Mouse (Mus musculus) liver, adult 2 months (tissue): ENCODE data around the gene Zc3hc1. TPM values are rescaled to one million over a fixed set of nuclear protein-coding genes. Genes with fewer than 3 reads are reported as not detected.
"Not testable (repeated sequence)": the region's sequence is repeated elsewhere in the genome, so short reads cannot be mapped to it uniquely, and the experiment has no call there.

Experiments
- DNase-seq: peaks from one replicate; pipeline ENCODE4 v3.0.0-alpha.2; 2011; ENCODE audit warnings: low read depth, low spot score; ENCODE audit errors: extremely low read depth
- H3K27ac ChIP-seq: fragments of 200-500 bp; replicated peaks from 2 replicates; pipeline ENCODE4 v1.5.1; 2012; ENCODE audit warnings: low read depth, mild to moderate bottlenecking, control low read depth, inconsistent platforms, low read length; ENCODE audit not compliant: insufficient read depth
- H3K27me3 ChIP-seq: fragments of 200-500 bp; 2 replicates; pipeline ENCODE4 v1.6.1; 2012; ENCODE audit warnings: mild to moderate bottlenecking, moderate library complexity, low read length, inconsistent platforms; ENCODE audit not compliant: control insufficient read depth, insufficient read depth
- H3K36me3 ChIP-seq: fragments of 200-500 bp; 2 replicates; pipeline ENCODE4 v1.6.1; 2012; ENCODE audit warnings: low read length, inconsistent platforms; ENCODE audit not compliant: control insufficient read depth, insufficient read depth
- H3K4me1 ChIP-seq: fragments of 200-500 bp; 2 replicates; pipeline ENCODE4 v1.6.1; 2011; ENCODE audit warnings: low read length; ENCODE audit not compliant: control insufficient read depth, insufficient read depth
- H3K4me3 ChIP-seq: fragments of 200-500 bp; 2 replicates; pipeline ENCODE4 v1.5.1; 2011; ENCODE audit warnings: low read depth, mild to moderate bottlenecking, control low read depth, low read length, moderate library complexity; ENCODE audit not compliant: insufficient read depth
- H3K79me2 ChIP-seq: fragments of 200-500 bp; 2 replicates; pipeline ENCODE4 v1.6.1; 2012; ENCODE audit warnings: inconsistent platforms, mild to moderate bottlenecking, low read length, moderate library complexity; ENCODE audit not compliant: control insufficient read depth, insufficient read depth
- H3K9ac ChIP-seq: fragments of 200-500 bp; 2 replicates; pipeline ENCODE4 v1.6.1; 2012; ENCODE audit warnings: low read depth, mild to moderate bottlenecking, control low read depth, inconsistent platforms, low read length
- CTCF ChIP-seq: fragments of 200-500 bp; IDR thresholded peaks from 2 replicates; pipeline ENCODE4 v1.5.1; 2011; ENCODE audit warnings: low read depth, low read length, control low read depth
- POLR2A ChIP-seq: fragments of 200-500 bp; IDR thresholded peaks from 2 replicates; pipeline ENCODE4 v1.6.1; 2011; ENCODE audit warnings: low read length, control low read depth; ENCODE audit not compliant: insufficient read depth; ENCODE audit errors: extremely low read depth
- WGBS: fragments of 180-500 bp; shearing (Covaris S2); methylation state at CpG from one replicate; pipeline ENCODE4 v1.1.7; 2018; 5-methylcytosine and 5-hydroxymethylcytosine counted together
- polyA plus RNA-seq: library from polyadenylated mRNA; depleted of rRNA; stranded (reverse); fragments of >200 nt; gene quantifications from 2 replicates; pipeline ENCODE4 v1.2.3, GENCODE M21; 2012
- total RNA-seq: library from RNA; depleted of rRNA; stranded (reverse); fragments of >200 nt; gene quantifications from 2 replicates; pipeline ENCODE4 v1.2.3, GENCODE M21; 2014

Zc3hc1 gene
- total and polyA plus RNA-seq, 2 experiments = 7.3 to 8.2 TPM

DNA sequence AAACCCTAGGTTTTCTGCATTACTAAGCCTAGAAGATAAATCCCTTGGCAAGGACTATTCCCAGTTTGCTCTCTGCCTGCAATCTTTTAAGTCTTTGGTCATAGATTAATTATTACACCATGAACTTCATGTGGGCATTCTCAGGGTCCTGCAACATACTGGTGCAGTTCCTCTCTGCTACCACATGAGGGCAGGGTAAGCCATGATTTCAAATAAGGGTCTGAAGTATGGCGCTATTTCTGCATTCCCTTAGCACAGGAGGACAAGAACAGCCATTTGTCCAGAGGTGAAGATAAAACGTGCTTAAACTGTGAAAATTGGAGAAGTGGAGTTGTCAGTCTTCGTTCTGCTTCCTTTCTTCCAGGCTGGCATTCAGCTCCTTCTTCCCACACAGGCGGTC, 12.6 kb upstream of the Zc3hc1 start:
- Histone ChIP-seq H3K27me3 (no peaks in the 10 kb centered on the region), H3K79me2 (peaks cover 20% of the 10 kb centered on the region), H3K4me3 (no peak overlapping the region), H3K4me1 (peaks cover 11% of the 10 kb centered on the region; the same call in 1 of the 2 replicates), H3K36me3 (no peaks in the 10 kb centered on the region), H3K9ac (no peak overlapping the region), H3K27ac (no peak overlapping the region)
- TF ChIP-seq CTCF (peak; percentile 71), POLR2A (no peak)
- 21% methylated on average over 4 of the region's 4 CpGs for WGBS
- peak; percentile 92 for DNase-seq

DNA sequence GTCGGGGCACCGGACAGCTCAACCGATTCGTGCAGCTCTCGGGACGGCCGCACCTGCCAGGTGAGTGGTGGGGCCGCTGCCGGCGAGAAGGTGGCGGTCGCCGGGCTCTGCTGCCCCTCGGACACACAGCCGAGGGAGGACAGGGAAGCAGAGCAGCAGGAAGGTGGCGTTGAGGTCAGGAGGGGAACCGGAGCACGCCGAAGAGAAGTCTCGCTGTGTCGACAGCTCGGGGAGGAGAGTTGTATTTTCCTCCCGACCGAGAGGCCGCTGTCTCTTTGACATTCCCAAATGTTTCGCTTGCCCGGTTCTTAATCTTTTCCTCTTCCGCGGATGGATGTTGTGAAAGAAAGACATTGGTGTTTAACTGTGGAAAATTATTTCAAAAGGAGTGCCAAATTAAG, 11.3 kb upstream of the Zc3hc1 start:
- H3K36me3 ChIP-seq = no peaks in the 10 kb centered on the region
- H3K27ac ChIP-seq = peak overlapping the region; percentile 91
- DNase-seq = peak; percentile 51
- under 1% methylated on average over 29 of the region's 29 CpGs for WGBS
- no peaks in the 10 kb centered on the region for H3K27me3 ChIP-seq
- peak overlapping the region; percentile 91 for H3K9ac ChIP-seq
- peaks cover 10% of the 10 kb centered on the region; the same call in 1 of the 2 replicates for H3K4me1 ChIP-seq
- peak overlapping the region; percentile 87 for H3K4me3 ChIP-seq
- peaks cover 14% of the 10 kb centered on the region for H3K79me2 ChIP-seq
- TF ChIP-seq CTCF (no peak), POLR2A (no peak)

DNA sequence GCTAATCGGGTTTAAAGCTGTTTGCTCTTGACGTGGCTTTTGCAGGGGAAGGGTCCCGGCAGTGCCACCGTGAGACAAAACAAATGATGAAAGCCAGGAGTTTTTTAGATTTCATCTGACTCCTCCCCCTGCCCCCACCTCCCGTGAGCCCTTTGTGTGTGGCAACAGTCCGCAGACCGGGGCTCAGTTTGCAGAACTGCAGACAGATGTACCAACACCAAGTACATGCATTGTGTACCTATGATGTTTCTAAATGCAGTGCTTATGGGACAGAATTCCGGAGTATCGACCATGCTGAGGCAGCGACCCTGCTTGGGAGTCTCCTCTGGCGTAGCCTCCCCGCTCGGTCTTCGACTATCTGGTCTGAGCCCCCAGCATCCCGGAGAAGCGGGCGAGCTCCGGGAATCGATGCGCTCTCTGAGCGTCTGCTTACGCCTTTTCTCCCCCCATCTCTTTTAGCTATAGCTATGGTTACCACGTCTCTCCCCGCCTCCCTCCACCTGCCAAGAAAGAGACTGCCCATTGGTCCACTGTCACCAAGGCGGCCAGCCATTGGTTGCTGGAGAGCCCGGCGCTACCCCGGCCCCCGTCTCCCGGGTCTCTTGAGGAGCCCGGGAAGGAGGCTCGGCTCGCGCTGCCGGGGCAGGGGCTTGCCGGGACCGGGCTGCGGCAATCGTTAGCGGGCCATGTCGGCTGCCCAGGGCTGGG, 10.6 kb upstream of the Zc3hc1 start, which contains the start of gene Klhdc10:
Gene Klhdc10 (plus strand): TSS at position 561 of the 708 bp plus-strand sequence.
- Histone ChIP-seq H3K36me3 (no peaks in the 10 kb centered on the region), H3K9ac (peak within 1 kb of the TSS; percentile 91), H3K79me2 (peaks cover 8% of the 10 kb centered on the region; the same call in 1 of the 2 replicates), H3K4me1 (peaks cover 7% of the 10 kb centered on the region; the same call in 1 of the 2 replicates), H3K27ac (peak within 1 kb of the TSS; percentile 91), H3K27me3 (no peaks in the 10 kb centered on the region), H3K4me3 (peak within 1 kb of the TSS; percentile 87)
- under 1% methylated on average over 41 of the region's 41 CpGs for WGBS
- DNase-seq = peak; percentile 93
- 0 out of 2 replicates have a peak, but pooled peaks have one; percentile 24 for TF ChIP-seq POLR2A
- TF ChIP-seq CTCF = no peak

DNA sequence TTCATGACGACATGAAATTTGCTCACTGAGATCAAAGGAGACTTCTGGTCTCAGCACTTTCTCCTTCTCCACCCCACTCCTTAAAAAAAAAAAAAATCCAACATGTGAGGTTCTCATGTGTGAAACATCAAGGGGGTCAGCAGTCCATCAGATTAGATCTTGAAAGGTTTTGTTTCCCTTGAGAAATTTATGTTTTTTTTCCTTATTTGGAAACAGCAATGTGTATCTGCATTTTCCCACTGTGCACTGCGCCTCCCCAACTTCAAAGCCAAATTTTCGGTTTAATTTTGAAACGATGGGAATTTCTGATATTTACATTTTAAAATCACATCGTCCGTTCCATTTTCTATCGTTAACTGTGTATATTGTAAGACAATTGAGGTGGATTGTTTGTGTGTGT, 9.9 kb upstream of the Zc3hc1 start:
- TF ChIP-seq CTCF (no peak), POLR2A (no peak)
- Histone ChIP-seq H3K27me3 (no peaks in the 10 kb centered on the region), H3K79me2 (peaks cover 6% of the 10 kb centered on the region; the same call in 1 of the 2 replicates), H3K36me3 (no peaks in the 10 kb centered on the region), H3K27ac (no peak overlapping the region), H3K4me3 (peak overlapping the region; percentile 83; the same call in 1 of the 2 replicates), H3K4me1 (peaks cover 5% of the 10 kb centered on the region; the same call in 1 of the 2 replicates), H3K9ac (no peak overlapping the region)
- DNase-seq = no peak
- 6% methylated on average over 7 of the region's 7 CpGs for WGBS

DNA sequence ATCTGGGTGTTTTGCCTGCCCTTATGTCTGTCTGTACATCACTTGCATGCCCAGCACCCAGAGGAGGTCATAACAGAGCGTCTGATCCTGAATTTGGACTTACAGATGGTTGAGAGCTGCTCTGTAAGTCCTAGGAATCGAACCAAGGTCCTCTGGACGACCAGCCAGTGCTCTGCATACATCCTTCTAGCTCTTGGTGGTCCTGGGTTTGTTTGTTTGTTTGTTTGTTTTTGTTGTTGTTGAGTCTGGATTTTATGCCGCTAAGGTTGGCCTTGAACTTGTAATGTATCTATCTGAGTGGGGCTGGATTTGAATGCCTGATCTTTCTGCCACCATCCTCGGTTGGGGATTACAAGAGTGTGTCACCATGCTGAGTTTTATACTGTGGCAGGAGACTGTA, 9.3 kb upstream of the Zc3hc1 start:
- Histone ChIP-seq H3K4me1 (peaks cover 5% of the 10 kb centered on the region; the same call in 1 of the 2 replicates), H3K79me2 (peaks cover 3% of the 10 kb centered on the region; the same call in 1 of the 2 replicates), H3K36me3 (no peaks in the 10 kb centered on the region), H3K9ac (no peak overlapping the region), H3K27me3 (no peaks in the 10 kb centered on the region), H3K27ac (no peak overlapping the region), H3K4me3 (no peak overlapping the region)
- no peak for DNase-seq
- WGBS = 83% methylated on average over 5 of the region's 5 CpGs
- TF ChIP-seq CTCF (no peak), POLR2A (no peak)

DNA sequence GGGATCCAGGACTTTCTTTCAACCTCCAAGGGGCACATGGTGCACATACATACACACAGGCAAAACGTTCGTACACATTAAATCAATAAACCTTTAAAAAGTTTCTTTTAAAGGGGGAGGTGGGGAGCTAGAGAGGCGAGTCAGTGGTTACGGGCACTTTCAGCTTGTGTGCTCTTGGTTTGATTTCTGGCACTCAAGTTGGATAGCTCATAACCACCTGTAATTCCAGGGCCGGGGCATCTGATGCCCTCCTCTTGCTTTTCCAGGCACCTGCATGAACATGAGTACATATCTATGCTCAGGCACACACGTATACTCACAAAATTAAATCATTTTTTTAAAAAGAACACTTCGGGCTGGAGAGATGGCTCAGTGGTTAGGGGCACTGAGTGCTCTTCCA, 1.2 kb upstream of the Zc3hc1 start:
- TF ChIP-seq CTCF = no peak
- no peak for TF ChIP-seq POLR2A
- no peak overlapping the region for H3K9ac ChIP-seq
- H3K36me3 ChIP-seq = peaks cover 4% of the 10 kb centered on the region; the same call in 1 of the 2 replicates
- H3K27ac ChIP-seq = no peak overlapping the region
- no peaks in the 10 kb centered on the region; the same call in 1 of the 2 replicates for H3K79me2 ChIP-seq
- H3K27me3 ChIP-seq = no peaks in the 10 kb centered on the region
- WGBS = 88% methylated on average over 7 of the region's 7 CpGs
- H3K4me1 ChIP-seq = peaks cover 1% of the 10 kb centered on the region; the same call in 1 of the 2 replicates
- no peak for DNase-seq
- no peak overlapping the region for H3K4me3 ChIP-seq

DNA sequence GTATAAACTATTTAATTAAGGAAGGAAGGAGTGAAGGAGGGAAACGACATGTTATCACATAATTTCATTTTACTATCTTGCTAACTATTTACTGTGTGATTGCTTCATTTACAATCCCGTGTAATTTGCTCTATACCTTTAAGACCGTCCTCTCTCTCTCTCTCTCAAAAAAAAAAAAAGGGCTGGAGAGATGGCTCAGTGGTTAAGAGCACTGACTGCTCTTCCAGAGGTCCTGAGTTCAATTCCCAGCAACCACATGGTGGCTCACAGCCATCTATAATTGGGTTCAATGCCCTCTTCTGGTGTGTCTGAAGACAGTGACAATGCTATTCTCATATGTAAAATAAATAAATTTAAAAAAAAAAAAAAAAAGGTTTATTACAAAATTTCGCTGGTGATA, 557 bp downstream of the Zc3hc1 start:
- H3K27ac ChIP-seq, H3K79me2 ChIP-seq, DNase-seq, H3K27me3 ChIP-seq, H3K4me1 ChIP-seq: not testable (repeated sequence)
- H3K36me3 ChIP-seq = peaks cover 15% of the 10 kb centered on the region
- H3K4me3 ChIP-seq = peak overlapping the region; percentile 97
- peak overlapping the region; percentile 92 for H3K9ac ChIP-seq
- WGBS = 10% methylated on average over 4 of the region's 4 CpGs
